Mouse (Mus musculus): ENCODE results near the gene Klrb1f.
"Not testable (repeated sequence)": the region's sequence is repeated elsewhere in the genome, so short reads cannot be mapped to it uniquely, and the experiment has no call there.

The Klrb1f gene

GRCm38 (mm10) chr6:129048381-129048780, 2.7 kb downstream of the Klrb1f start:
- no peak for DNase-seq (ENCODE audit: inconsistent age in 2 of 2, low spot score in 1 of 2)

GRCm38 (mm10) chr6:129048857-129049473, 3.3 kb downstream of the Klrb1f start:
- DNase-seq (ENCODE audit: inconsistent age in 2 of 2, low spot score in 1 of 2) = peak; percentile 36 to 78

- no peak for DNase-seq (ENCODE audit: inconsistent age in 2 of 2, low spot score in 1 of 2)
Observed at GRCm38 (mm10) chr6:129049596-129050251, 4.0 kb downstream of the Klrb1f start.

- no peak for DNase-seq (ENCODE audit: inconsistent age in 2 of 2, low spot score in 1 of 2)
Observed at GRCm38 (mm10) chr6:129051086-129051485, 5.4 kb downstream of the Klrb1f start.

- peak in 1 of 2 experiments; percentile 53 for DNase-seq (ENCODE audit: inconsistent age in 2 of 2, low spot score in 1 of 2)
Observed at GRCm38 (mm10) chr6:129051731-129052130, 6.0 kb downstream of the Klrb1f start.

GRCm38 (mm10) chr6:129056237-129056636, 10.5 kb downstream of the Klrb1f start:
- DNase-seq (ENCODE audit: inconsistent age in 2 of 2, low spot score in 1 of 2) = no peak

GRCm38 (mm10) chr6:129058013-129058412, 12.3 kb downstream of the Klrb1f start:
- DNase-seq (ENCODE audit: inconsistent age in 2 of 2, low spot score in 1 of 2) = no peak

GRCm38 (mm10) chr6:129065407-129065806, 19.7 kb downstream of the Klrb1f start:
- no peak for DNase-seq (ENCODE audit: inconsistent age in 2 of 2, low spot score in 1 of 2)

- no peak for DNase-seq (ENCODE audit: inconsistent age in 2 of 2, low spot score in 1 of 2)
Observed at GRCm38 (mm10) chr6:129065857-129066256, 20.2 kb downstream of the Klrb1f start.

- DNase-seq (ENCODE audit: inconsistent age in 2 of 2, low spot score in 1 of 2) = no peak
Observed at GRCm38 (mm10) chr6:129066530-129066929, 20.8 kb downstream of the Klrb1f start.

- DNase-seq (ENCODE audit: inconsistent age in 2 of 2, low spot score in 1 of 2) = peak; percentile 27 to 85
Observed at GRCm38 (mm10) chr6:129066986-129067385, 21.3 kb downstream of the Klrb1f start.

- DNase-seq (ENCODE audit: inconsistent age in 2 of 2, low spot score in 1 of 2) = no peak
Observed at GRCm38 (mm10) chr6:129085098-129085497, 39.4 kb downstream of the Klrb1f start.

GRCm38 (mm10) chr6:129086031-129086430, 40.3 kb downstream of the Klrb1f start:
- DNase-seq (ENCODE audit: inconsistent age in 2 of 2, low spot score in 1 of 2) = not testable (repeated sequence)

GRCm38 (mm10) chr6:129088161-129088560, 42.5 kb downstream of the Klrb1f start:
- DNase-seq (ENCODE audit: inconsistent age in 2 of 2, low spot score in 1 of 2) = peak in 1 of 2 experiments; percentile 65

GRCm38 (mm10) chr6:129088596-129088995, 42.9 kb downstream of the Klrb1f start:
- not testable (repeated sequence) for DNase-seq (ENCODE audit: inconsistent age in 2 of 2, low spot score in 1 of 2)

- DNase-seq (ENCODE audit: inconsistent age in 2 of 2, low spot score in 1 of 2) = peak in 1 of 2 experiments; percentile 80
Observed at GRCm38 (mm10) chr6:129095166-129095565, 49.5 kb downstream of the Klrb1f start.

- peak; percentile 35 to 76 for DNase-seq (ENCODE audit: inconsistent age in 2 of 2, low spot score in 1 of 2)
Observed at GRCm38 (mm10) chr6:129097929-129098328, 52.2 kb downstream of the Klrb1f start.

- DNase-seq (ENCODE audit: inconsistent age in 2 of 2, low spot score in 1 of 2) = not testable (repeated sequence)
Observed at GRCm38 (mm10) chr6:129100794-129101193, 55.1 kb downstream of the Klrb1f start, which contains the start of gene Clec2e. Gene Clec2e (minus strand): TSS chr6:129100913.

- no peak for DNase-seq (ENCODE audit: inconsistent age in 2 of 2, low spot score in 1 of 2)
Observed at GRCm38 (mm10) chr6:129101604-129102003, 55.9 kb downstream of the Klrb1f start.

- peak in 1 of 2 experiments; percentile 53 for DNase-seq (ENCODE audit: inconsistent age in 2 of 2, low spot score in 1 of 2)
Observed at GRCm38 (mm10) chr6:129102858-129103555, 57.3 kb downstream of the Klrb1f start.

All from adrenal gland, adult (tissue).